Mouse (Mus musculus): ENCODE results near the gene Metrnl.

- TF ChIP-seq CTCF (IDR thresholded peaks at IDR 0.05; ENCODE audit: low read depth, low read length) (no peak), TAL1 (conservative IDR thresholded peaks at IDR 0.05; ENCODE audit: low read depth, low read length) (no peak)
Observed at GRCm38 (mm10) chr11:121726625-121727024, 25.3 kb downstream of the Metrnl start.
